Mouse (Mus musculus) E14TG2a.4 (cell line): ENCODE measurements around the gene Nop9.

Experiments
- H3K27me3 ChIP-seq: 2 replicates; pipeline ENCODE4 v1.6.1; 2014; ENCODE audit warnings: low read length, control low read depth; ENCODE audit not compliant: insufficient read depth
- H3K36me3 ChIP-seq: 2 replicates; pipeline ENCODE4 v1.6.1; 2014; ENCODE audit warnings: low read length, control low read depth; ENCODE audit not compliant: insufficient read depth
- H3K4me1 ChIP-seq: replicated peaks from 2 replicates; pipeline ENCODE4 v1.6.1; 2014; ENCODE audit warnings: low read depth, low read length, control low read depth
- H3K4me3 ChIP-seq: replicated peaks from 2 replicates; pipeline ENCODE4 v1.5.1; 2014; ENCODE audit warnings: mild to moderate bottlenecking, low read length
- H3K9me3 ChIP-seq: 2 replicates; pipeline ENCODE4 v1.6.1; 2014; ENCODE audit warnings: low read length, control low read depth
- CTCF ChIP-seq: conservative IDR thresholded peaks from 2 replicates; pipeline ENCODE4 v1.5.1; 2014; ENCODE audit warnings: low read length
- NANOG ChIP-seq: IDR thresholded peaks from 2 replicates; pipeline ENCODE4 v1.6.1; 2014; ENCODE audit warnings: borderline replicate concordance, low read length, mixed read lengths
- POU5F1 ChIP-seq: IDR thresholded peaks from 2 replicates; pipeline ENCODE4 v1.6.1; 2014; ENCODE audit warnings: low read length, borderline replicate concordance

The Nop9 gene

GRCm38 (mm10) chr14:55733889-55734288 lies 11.6 kb upstream of the Nop9 start:
- Histone ChIP-seq H3K36me3 (peaks cover 6% of the 10 kb centered on the region), H3K27me3 (peaks cover 31% of the 10 kb centered on the region), H3K9me3 (no peaks in the 10 kb centered on the region), H3K4me3 (no peak overlapping the region), H3K4me1 (peaks cover 3% of the 10 kb centered on the region; the same call in 1 of the 2 replicates)
- TF ChIP-seq POU5F1 (no peak), NANOG (no peak), CTCF (no peak)

- Histone ChIP-seq H3K4me1 (peaks cover 10% of the 10 kb centered on the region), H3K27me3 (peaks cover 30% of the 10 kb centered on the region), H3K4me3 (no peak overlapping the region), H3K36me3 (peaks cover 15% of the 10 kb centered on the region), H3K9me3 (no peaks in the 10 kb centered on the region)
- no peak for TF ChIP-seq NANOG
- no peak for TF ChIP-seq POU5F1
- no peak for TF ChIP-seq CTCF
Measured at GRCm38 (mm10) chr14:55734869-55735268, 10.6 kb upstream of the Nop9 start.

- H3K4me1 ChIP-seq: peaks cover 11% of the 10 kb centered on the region
- H3K9me3 ChIP-seq: no peaks in the 10 kb centered on the region
- H3K4me3 ChIP-seq: no peak overlapping the region
- H3K36me3 ChIP-seq: peaks cover 20% of the 10 kb centered on the region
- peaks cover 25% of the 10 kb centered on the region for H3K27me3 ChIP-seq
- TF ChIP-seq POU5F1 (no peak), CTCF (no peak), NANOG (no peak)
Measured at GRCm38 (mm10) chr14:55735334-55735733, 10.2 kb upstream of the Nop9 start.

GRCm38 (mm10) chr14:55735758-55736157 lies 9.7 kb upstream of the Nop9 start:
- TF ChIP-seq NANOG (no peak), CTCF (no peak), POU5F1 (no peak)
- Histone ChIP-seq H3K4me3 (no peak overlapping the region), H3K36me3 (peaks cover 24% of the 10 kb centered on the region), H3K9me3 (no peaks in the 10 kb centered on the region), H3K4me1 (peaks cover 11% of the 10 kb centered on the region), H3K27me3 (peaks cover 21% of the 10 kb centered on the region)

- H3K9me3 ChIP-seq: no peaks in the 10 kb centered on the region
- TF ChIP-seq POU5F1: no peak
- no peak for TF ChIP-seq CTCF
- TF ChIP-seq NANOG: no peak
- peaks cover 11% of the 10 kb centered on the region for H3K4me1 ChIP-seq
- no peak overlapping the region for H3K4me3 ChIP-seq
- H3K27me3 ChIP-seq: peaks cover 14% of the 10 kb centered on the region; the same call in 1 of the 2 replicates
- peaks cover 34% of the 10 kb centered on the region for H3K36me3 ChIP-seq
Measured at GRCm38 (mm10) chr14:55737086-55737687, 8.3 kb upstream of the Nop9 start.

GRCm38 (mm10) chr14:55743711-55744110 lies 1.8 kb upstream of the Nop9 start:
- H3K4me3 ChIP-seq: no peak overlapping the region
- no peaks in the 10 kb centered on the region for H3K9me3 ChIP-seq
- TF ChIP-seq POU5F1 (no peak), NANOG (no peak), CTCF (peak; percentile 99)
- peaks cover 56% of the 10 kb centered on the region for H3K36me3 ChIP-seq
- H3K4me1 ChIP-seq: peaks cover 41% of the 10 kb centered on the region
- H3K27me3 ChIP-seq: no peaks in the 10 kb centered on the region

GRCm38 (mm10) chr14:55745861-55746237 lies 356 bp downstream of the Nop9 start:
- H3K9me3 ChIP-seq: no peaks in the 10 kb centered on the region
- peaks cover 32% of the 10 kb centered on the region for H3K4me1 ChIP-seq
- no peaks in the 10 kb centered on the region for H3K27me3 ChIP-seq
- TF ChIP-seq NANOG (no peak), POU5F1 (no peak), CTCF (no peak)
- peak overlapping the region; percentile 98 for H3K4me3 ChIP-seq
- H3K36me3 ChIP-seq: peaks cover 59% of the 10 kb centered on the region

GRCm38 (mm10) chr14:55747051-55747847 lies 1.8 kb downstream of the Nop9 start:
- H3K36me3 ChIP-seq: peaks cover 63% of the 10 kb centered on the region
- TF ChIP-seq NANOG (no peak), CTCF (no peak), POU5F1 (no peak)
- peaks cover 32% of the 10 kb centered on the region for H3K4me1 ChIP-seq
- no peaks in the 10 kb centered on the region for H3K27me3 ChIP-seq
- H3K9me3 ChIP-seq: no peaks in the 10 kb centered on the region
- peak overlapping the region; percentile 98 for H3K4me3 ChIP-seq

GRCm38 (mm10) chr14:55757566-55757965 lies 12.1 kb downstream of the Nop9 start:
- Histone ChIP-seq H3K9me3 (no peaks in the 10 kb centered on the region), H3K27me3 (peaks cover 20% of the 10 kb centered on the region), H3K36me3 (peaks cover 45% of the 10 kb centered on the region), H3K4me1 (peaks cover 43% of the 10 kb centered on the region), H3K4me3 (no peak overlapping the region)
- TF ChIP-seq CTCF (no peak), POU5F1 (no peak), NANOG (no peak)
